Mouse (Mus musculus): ENCODE measurements around the gene Foxc1. TPM values are rescaled to one million over a fixed set of nuclear protein-coding genes. Genes with fewer than 3 reads are reported as not detected.

Foxc1 gene
- total RNA-seq (2014; fragmentation: Nextera tagmentation) (not detected in 2 replicates), total RNA-seq (2017) (under 0.01 and 0.05 TPM in 2 replicates), polyA plus RNA-seq (2012) (not detected in 2 replicates)

GRCm38 (mm10) chr13:31806428-31806832 is at the start of gene Foxc1:
Foxc1 (plus strand) TSS chr13:31806633.
- H3K4me3 ChIP-seq (ENCODE audit: low read depth, low read length), result no peak within 1 kb of the TSS; the same call in 1 of the 2 replicates

GRCm38 (mm10) chr13:31760411-31760810 is 46.0 kb upstream of the Foxc1 start:
- ATAC-seq (ENCODE audit: extremely low read depth, insufficient number of reproducible peaks, low FRiP score, poor library complexity, severe bottlenecking) (no peak), DNase-seq (ENCODE audit: low spot score) (no peak)
- TF ChIP-seq GATA2 (IDR thresholded peaks at IDR 0.05; ENCODE audit: borderline replicate concordance, low read depth, low read length) (no peak), POLR2AphosphoS5 (IDR thresholded peaks at IDR 0.05; ENCODE audit: insufficient replicate concordance, low read depth, low read length) (no peak), TAL1 (conservative IDR thresholded peaks at IDR 0.05; ENCODE audit: low read depth, low read length) (no peak), GATA1 (IDR thresholded peaks at IDR 0.05; ENCODE audit: borderline replicate concordance, low read length) (no peak), CTCF (IDR thresholded peaks at IDR 0.05; ENCODE audit: low read depth, low read length) (no peak)
- Histone ChIP-seq H3K4me3 (ENCODE audit: low read depth, low read length) (no peak overlapping the region), H3K4me1 (ENCODE audit: insufficient read depth, low read depth, low read length) (no peaks in the 10 kb centered on the region), H3K27me3 (ENCODE audit: insufficient read depth, low read length) (peaks cover 7% of the 10 kb centered on the region), H3K9me3 (replicated peaks) (no peaks in the 10 kb centered on the region), H3K36me3 (replicated peaks) (no peaks in the 10 kb centered on the region)

More at GRCm38 (mm10) chr13:31806428-31806832, at the start of gene Foxc1:
- Histone ChIP-seq H3K4me1 (ENCODE audit: insufficient read depth, low read depth, low read length) (peaks cover 4% of the 10 kb centered on the region), H3K9me3 (replicated peaks) (peaks cover 36% of the 10 kb centered on the region), H3K27me3 (ENCODE audit: insufficient read depth, low read length) (peaks cover 45% of the 10 kb centered on the region), H3K36me3 (replicated peaks) (no peaks in the 10 kb centered on the region)
- ATAC-seq (ENCODE audit: extremely low read depth, insufficient number of reproducible peaks, low FRiP score, poor library complexity, severe bottlenecking) (no peak), DNase-seq (ENCODE audit: low spot score) (no peak)
- TF ChIP-seq TAL1 (conservative IDR thresholded peaks at IDR 0.05; ENCODE audit: low read depth, low read length) (no peak), POLR2AphosphoS5 (IDR thresholded peaks at IDR 0.05; ENCODE audit: insufficient replicate concordance, low read depth, low read length) (no peak), GATA2 (IDR thresholded peaks at IDR 0.05; ENCODE audit: borderline replicate concordance, low read depth, low read length) (no peak), CTCF (IDR thresholded peaks at IDR 0.05; ENCODE audit: low read depth, low read length) (no peak), GATA1 (IDR thresholded peaks at IDR 0.05; ENCODE audit: borderline replicate concordance, low read length) (no peak)

GRCm38 (mm10) chr13:31761057-31761456 is 45.4 kb upstream of the Foxc1 start:
- ATAC-seq (ENCODE audit: extremely low read depth, insufficient number of reproducible peaks, low FRiP score, poor library complexity, severe bottlenecking) (no peak), DNase-seq (ENCODE audit: low spot score) (no peak)
- no peaks in the 10 kb centered on the region for H3K4me1 ChIP-seq (ENCODE audit: insufficient read depth, low read depth, low read length)
- H3K9me3 ChIP-seq (replicated peaks), result no peaks in the 10 kb centered on the region
- TF ChIP-seq TAL1 (conservative IDR thresholded peaks at IDR 0.05; ENCODE audit: low read depth, low read length) (no peak), GATA1 (IDR thresholded peaks at IDR 0.05; ENCODE audit: borderline replicate concordance, low read length) (no peak), POLR2AphosphoS5 (IDR thresholded peaks at IDR 0.05; ENCODE audit: insufficient replicate concordance, low read depth, low read length) (no peak), CTCF (IDR thresholded peaks at IDR 0.05; ENCODE audit: low read depth, low read length) (no peak), GATA2 (IDR thresholded peaks at IDR 0.05; ENCODE audit: borderline replicate concordance, low read depth, low read length) (no peak)
- H3K4me3 ChIP-seq (ENCODE audit: low read depth, low read length), result no peak overlapping the region
- H3K36me3 ChIP-seq (replicated peaks), result no peaks in the 10 kb centered on the region
- peaks cover 13% of the 10 kb centered on the region for H3K27me3 ChIP-seq (ENCODE audit: insufficient read depth, low read length)

GRCm38 (mm10) chr13:31764419-31764818 is 42.0 kb upstream of the Foxc1 start:
- Histone ChIP-seq H3K9me3 (replicated peaks) (no peaks in the 10 kb centered on the region), H3K27me3 (ENCODE audit: insufficient read depth, low read length) (peaks cover 25% of the 10 kb centered on the region), H3K4me3 (ENCODE audit: low read depth, low read length) (no peak overlapping the region), H3K4me1 (ENCODE audit: insufficient read depth, low read depth, low read length) (no peaks in the 10 kb centered on the region), H3K36me3 (replicated peaks) (no peaks in the 10 kb centered on the region)
- DNase-seq (ENCODE audit: low spot score), result no peak
- TF ChIP-seq GATA1 (IDR thresholded peaks at IDR 0.05; ENCODE audit: borderline replicate concordance, low read length) (no peak), CTCF (IDR thresholded peaks at IDR 0.05; ENCODE audit: low read depth, low read length) (no peak)
- no peak for ATAC-seq (ENCODE audit: extremely low read depth, insufficient number of reproducible peaks, low FRiP score, poor library complexity, severe bottlenecking)

GRCm38 (mm10) chr13:31765564-31765963 is 40.9 kb upstream of the Foxc1 start:
- Histone ChIP-seq H3K4me3 (ENCODE audit: low read depth, low read length) (no peak overlapping the region), H3K36me3 (replicated peaks) (no peaks in the 10 kb centered on the region), H3K9me3 (replicated peaks) (no peaks in the 10 kb centered on the region), H3K4me1 (ENCODE audit: insufficient read depth, low read depth, low read length) (no peaks in the 10 kb centered on the region), H3K27me3 (ENCODE audit: insufficient read depth, low read length) (peaks cover 22% of the 10 kb centered on the region)
- TF ChIP-seq CTCF (IDR thresholded peaks at IDR 0.05; ENCODE audit: low read depth, low read length), result no peak
- TF ChIP-seq TAL1 (conservative IDR thresholded peaks at IDR 0.05; ENCODE audit: low read depth, low read length), result no peak
- no peak for TF ChIP-seq GATA2 (IDR thresholded peaks at IDR 0.05; ENCODE audit: borderline replicate concordance, low read depth, low read length)
- no peak for TF ChIP-seq POLR2AphosphoS5 (IDR thresholded peaks at IDR 0.05; ENCODE audit: insufficient replicate concordance, low read depth, low read length)
- TF ChIP-seq GATA1 (IDR thresholded peaks at IDR 0.05; ENCODE audit: borderline replicate concordance, low read length), result no peak
- no peak for ATAC-seq (ENCODE audit: extremely low read depth, insufficient number of reproducible peaks, low FRiP score, poor library complexity, severe bottlenecking)
- DNase-seq (ENCODE audit: low spot score), result no peak

- peaks cover 23% of the 10 kb centered on the region for H3K27me3 ChIP-seq (ENCODE audit: insufficient read depth, low read length)
- DNase-seq (ENCODE audit: low spot score) (no peak), ATAC-seq (ENCODE audit: extremely low read depth, insufficient number of reproducible peaks, low FRiP score, poor library complexity, severe bottlenecking) (no peak)
- H3K9me3 ChIP-seq (replicated peaks), result no peaks in the 10 kb centered on the region
- TF ChIP-seq CTCF (IDR thresholded peaks at IDR 0.05; ENCODE audit: low read depth, low read length) (no peak), GATA1 (IDR thresholded peaks at IDR 0.05; ENCODE audit: borderline replicate concordance, low read length) (no peak), GATA2 (IDR thresholded peaks at IDR 0.05; ENCODE audit: borderline replicate concordance, low read depth, low read length) (no peak), POLR2AphosphoS5 (IDR thresholded peaks at IDR 0.05; ENCODE audit: insufficient replicate concordance, low read depth, low read length) (no peak), TAL1 (conservative IDR thresholded peaks at IDR 0.05; ENCODE audit: low read depth, low read length) (no peak)
- H3K4me1 ChIP-seq (ENCODE audit: insufficient read depth, low read depth, low read length), result no peaks in the 10 kb centered on the region
- no peaks in the 10 kb centered on the region for H3K36me3 ChIP-seq (replicated peaks)
- no peak overlapping the region for H3K4me3 ChIP-seq (ENCODE audit: low read depth, low read length)
Measured at GRCm38 (mm10) chr13:31772882-31773281, 33.6 kb upstream of the Foxc1 start.

All from G1E (cell line).